Mouse (Mus musculus) macrophage (primary cell): ENCODE results near the gene Gm16181. TPM values are rescaled to one million over a fixed set of nuclear protein-coding genes. Genes with fewer than 3 reads are reported as not detected.

Source experiments
- H3K27ac ChIP-seq: fragments of 350-480 bp; formaldehyde crosslinking; 2 replicates; pipeline ENCODE4 v1.9.0; 2021
- H3K36me3 ChIP-seq: fragments of 350-480 bp; formaldehyde crosslinking; 2 replicates; pipeline ENCODE4 v1.9.0; 2021; ENCODE audit errors: inconsistent target
- H3K4me3 ChIP-seq: fragments of 350-480 bp; formaldehyde crosslinking; 2 replicates; pipeline ENCODE4 v1.9.0; 2021; ENCODE audit errors: inconsistent target
- H3K79me2 ChIP-seq: fragments of 350-480 bp; formaldehyde crosslinking; 2 replicates; pipeline ENCODE4 v1.9.0; 2021; ENCODE audit errors: inconsistent target
- WGBS: methylation state at CpG from one replicate; pipeline ENCODE4 v1.1.7; 2026; ENCODE audit warnings: inconsistent platforms; ENCODE audit not compliant: missing documents; 5-methylcytosine and 5-hydroxymethylcytosine counted together
- polyA plus RNA-seq: library from polyadenylated mRNA; stranded (reverse); fragments of 250-400 nt; gene quantifications from 3 replicates; pipeline ENCODE4 v1.2.4, GENCODE M21; 2018; ENCODE audit warnings: inconsistent platforms
- total RNA-seq, 78 experiments: library from RNA; depleted of rRNA; stranded (reverse); fragments of 250-400 nt; gene quantifications; 1 replicate in 9 of 78; 2 replicates in 24 of 78; 3 replicates in 43 of 78; 4 replicates in 2 of 78; pipeline ENCODE4 v1.2.4; 2018; ENCODE audit warnings: inconsistent platforms in 56 of 78

Gm16181 gene
- 10 to 100 TPM in 3 of 26 experiments, 1 to 10 TPM in 12, not detected in 11; 2.4 to 18.5 (median 7.6) TPM for total RNA-seq (2018; cell fraction: chromatin; rRNA removed)
- total RNA-seq (2018; cell fraction: cytosol; rRNA removed): 1 to 10 TPM in 11 of 26 experiments, under 1 TPM in 7, not detected in 8; 0.51 to 4.6 (median 1.3) TPM
- 10 to 100 TPM in 7 of 26 experiments, 1 to 10 TPM in 14, not detected in 5; 1.2 to 30.6 (median 7.2) TPM for total RNA-seq (2018; cell fraction: nucleus; rRNA removed)
- polyA plus RNA-seq: not detected in 3 replicates

DNA sequence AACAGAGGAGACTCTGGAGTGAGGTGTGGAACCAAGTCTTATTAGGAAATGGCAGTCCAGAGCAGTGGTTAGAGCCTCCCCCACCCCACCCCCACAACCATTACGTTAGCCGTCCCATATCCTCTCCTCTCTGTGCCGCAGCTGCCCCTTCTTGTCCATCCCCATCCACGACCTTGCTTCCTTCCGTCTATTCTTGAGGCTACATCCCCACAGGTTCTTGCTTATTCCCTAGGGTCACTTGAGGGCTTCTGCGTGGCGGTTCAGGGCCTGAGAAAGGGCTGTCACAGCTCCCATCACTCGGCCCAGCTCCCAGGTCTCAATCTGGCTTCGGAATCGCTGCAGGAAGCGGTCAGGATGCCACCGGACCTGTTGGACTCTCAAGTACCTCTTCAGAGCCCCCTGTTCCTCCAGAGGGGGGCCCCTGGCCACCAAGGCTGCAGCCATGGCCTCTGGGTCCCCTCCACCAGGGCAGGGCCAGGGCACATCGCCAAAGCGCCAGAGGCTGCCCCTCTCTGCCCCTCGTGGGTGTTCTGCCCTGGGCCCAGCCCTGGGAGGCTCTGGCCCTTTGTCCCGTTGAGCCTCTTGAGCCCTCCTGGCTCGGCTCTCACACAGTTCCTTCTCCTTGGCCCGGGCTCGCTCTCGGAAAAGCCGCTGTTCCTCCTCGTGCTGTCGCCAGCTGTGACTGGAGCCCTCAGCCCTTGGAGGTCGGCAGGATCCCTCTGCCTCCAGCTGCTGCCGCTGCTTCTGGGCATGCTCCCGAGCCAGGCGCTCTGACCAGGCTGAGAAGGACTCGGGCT is at the start of gene Gm16181:
Gm16181 (plus strand) TSS at position 679 of the 797 bp plus-strand sequence.
- H3K36me3 ChIP-seq: no peaks in the 10 kb centered on the region
- H3K4me3 ChIP-seq: no peak within 1 kb of the TSS
- H3K79me2 ChIP-seq: peaks cover 46% of the 10 kb centered on the region
- 53% methylated on average over 26 of the region's 28 CpGs for WGBS
- peak within 1 kb of the TSS; percentile 94 for H3K27ac ChIP-seq

GRCm38 (mm10) chr17:35172445-35173234 is 48.0 kb upstream of the Gm16181 start:
- peaks cover 22% of the 10 kb centered on the region; the same call in 1 of the 2 replicates for H3K36me3 ChIP-seq
- H3K79me2 ChIP-seq: peaks cover 41% of the 10 kb centered on the region; the same call in 1 of the 2 replicates
- 29% methylated on average over 11 of the region's 11 CpGs for WGBS
- peak overlapping the region; percentile 88 for H3K27ac ChIP-seq
- peak overlapping the region; percentile 42 for H3K4me3 ChIP-seq

GRCm38 (mm10) chr17:35173329-35173728 is 47.3 kb upstream of the Gm16181 start:
- WGBS: 56% methylated on average over 3 of the region's 3 CpGs
- H3K36me3 ChIP-seq: peaks cover 15% of the 10 kb centered on the region; the same call in 1 of the 2 replicates
- H3K79me2 ChIP-seq: peaks cover 34% of the 10 kb centered on the region; the same call in 1 of the 2 replicates
- H3K4me3 ChIP-seq: no peak overlapping the region
- H3K27ac ChIP-seq: peak overlapping the region; percentile 88

GRCm38 (mm10) chr17:35174201-35174977 is 46.2 kb upstream of the Gm16181 start:
- peaks cover 30% of the 10 kb centered on the region; the same call in 1 of the 2 replicates for H3K79me2 ChIP-seq
- no peak overlapping the region for H3K4me3 ChIP-seq
- WGBS: 49% methylated on average over 7 of the region's 8 CpGs
- peak overlapping the region; percentile 88 for H3K27ac ChIP-seq
- peaks cover 14% of the 10 kb centered on the region; the same call in 1 of the 2 replicates for H3K36me3 ChIP-seq

DNA sequence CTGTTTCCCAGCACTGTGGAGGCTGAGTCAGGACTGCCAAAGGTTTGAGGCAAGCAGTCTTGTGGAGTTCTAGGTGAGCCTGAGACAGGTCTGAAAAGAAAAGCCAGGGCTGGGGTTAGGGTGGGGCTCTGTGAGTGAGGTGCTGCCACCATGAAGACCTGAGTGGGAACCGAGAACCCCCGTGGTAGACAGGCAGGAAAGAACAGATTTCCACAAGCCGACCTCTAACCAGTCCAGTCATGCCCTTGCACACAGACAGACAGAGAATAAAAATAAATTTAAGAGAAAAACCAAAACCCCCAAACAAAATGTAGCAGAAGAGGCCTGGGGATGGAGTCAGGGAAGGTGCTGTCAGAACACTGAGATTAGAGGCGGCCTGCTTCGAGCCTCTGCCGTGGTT is 45.3 kb upstream of the Gm16181 start:
- H3K36me3 ChIP-seq: peaks cover 6% of the 10 kb centered on the region; the same call in 1 of the 2 replicates
- 67% methylated on average over 6 of the region's 6 CpGs for WGBS
- peaks cover 20% of the 10 kb centered on the region; the same call in 1 of the 2 replicates for H3K79me2 ChIP-seq
- H3K4me3 ChIP-seq: no peak overlapping the region
- no peak overlapping the region for H3K27ac ChIP-seq

DNA sequence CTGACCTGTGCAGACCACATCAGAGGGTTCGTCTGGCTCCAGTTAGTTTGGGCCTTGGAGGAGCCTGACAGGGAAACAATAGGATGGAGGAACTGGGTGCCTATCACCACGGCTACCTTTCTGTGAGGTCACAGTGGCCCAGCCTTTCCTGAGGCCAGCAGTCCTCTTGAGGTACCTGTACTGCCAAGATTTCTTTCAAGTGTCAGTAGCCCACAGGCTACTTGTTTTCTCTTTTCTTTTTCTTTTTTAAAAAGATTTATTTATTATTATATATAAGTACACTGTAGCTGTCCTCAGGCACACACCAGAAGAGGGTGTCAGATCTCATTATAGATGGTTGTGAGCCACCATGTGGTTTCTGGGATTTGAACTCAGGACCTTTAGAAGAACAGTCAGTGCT is 44.7 kb upstream of the Gm16181 start, which contains the start of gene Aif1:
Aif1 (minus strand) TSS at position 101 of the 400 bp plus-strand sequence.
- peaks cover 15% of the 10 kb centered on the region; the same call in 1 of the 2 replicates for H3K79me2 ChIP-seq
- H3K4me3 ChIP-seq: no peak within 1 kb of the TSS
- no peak within 1 kb of the TSS for H3K27ac ChIP-seq
- H3K36me3 ChIP-seq: peaks cover 2% of the 10 kb centered on the region; the same call in 1 of the 2 replicates
- 88% methylated on average over 2 of the region's 2 CpGs for WGBS

GRCm38 (mm10) chr17:35178528-35178927 is 42.1 kb upstream of the Gm16181 start:
- H3K36me3 ChIP-seq: no peaks in the 10 kb centered on the region
- H3K79me2 ChIP-seq: no peaks in the 10 kb centered on the region
- WGBS: 20% methylated on average over 5 of the region's 5 CpGs
- H3K4me3 ChIP-seq: no peak overlapping the region
- H3K27ac ChIP-seq: no peak overlapping the region

- WGBS: 87% methylated on average over 5 of the region's 5 CpGs
- H3K4me3 ChIP-seq: no peak overlapping the region
- peaks cover 12% of the 10 kb centered on the region; the same call in 1 of the 2 replicates for H3K36me3 ChIP-seq
- H3K27ac ChIP-seq: no peak overlapping the region
- H3K79me2 ChIP-seq: peaks cover 2% of the 10 kb centered on the region; the same call in 1 of the 2 replicates
Observed at GRCm38 (mm10) chr17:35180093-35180492, 40.5 kb upstream of the Gm16181 start.

DNA sequence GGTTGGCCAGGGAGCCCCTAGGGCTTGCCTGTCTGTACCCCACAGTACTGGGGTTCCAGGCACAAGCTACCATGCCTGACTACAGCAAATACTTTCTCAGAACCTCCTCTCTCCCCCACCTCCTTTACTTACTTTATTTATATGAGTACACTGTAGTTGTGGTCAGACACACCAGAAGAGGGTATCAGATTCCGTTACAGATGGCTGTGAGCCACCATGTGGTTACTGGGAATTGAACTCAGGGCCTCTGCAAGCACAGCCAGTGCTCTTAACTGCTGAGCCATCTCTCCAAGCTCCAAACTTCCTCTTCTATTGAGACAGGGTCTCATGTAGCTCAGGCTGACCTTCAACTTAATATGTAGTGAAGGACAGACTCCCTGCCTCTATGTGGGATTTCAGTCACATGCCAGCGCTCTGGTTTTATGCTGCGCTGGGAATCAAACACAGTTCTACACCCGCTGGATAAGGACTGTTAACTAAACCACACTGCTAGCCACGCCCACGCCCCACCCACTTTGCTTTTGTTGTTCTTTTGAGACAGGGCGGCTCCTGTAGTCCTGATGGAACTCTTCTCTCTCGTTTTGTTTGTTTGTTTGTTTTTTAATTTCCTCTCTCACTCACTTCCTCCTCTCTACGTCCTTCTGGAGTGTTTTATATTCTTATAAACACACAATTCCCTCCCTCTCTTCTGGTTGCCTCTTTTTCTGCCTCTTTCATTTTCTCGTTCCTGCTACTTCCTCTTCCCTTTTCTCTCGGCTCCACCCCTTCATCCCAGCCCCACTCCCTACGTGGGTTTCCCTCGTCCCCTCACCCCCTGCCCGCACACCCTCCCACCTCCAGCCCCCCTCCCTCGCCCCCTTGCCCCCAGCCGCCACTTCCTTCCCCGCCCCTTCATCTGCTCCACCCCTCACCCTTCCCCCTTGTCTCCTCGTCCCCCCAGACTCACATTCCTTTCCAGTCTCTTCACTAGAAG is 34.7 kb upstream of the Gm16181 start:
- Histone ChIP-seq H3K36me3 (peaks cover 12% of the 10 kb centered on the region; the same call in 1 of the 2 replicates), H3K27ac (peak overlapping the region; percentile 96), H3K4me3 (peak overlapping the region; percentile 61), H3K79me2 (peaks cover 30% of the 10 kb centered on the region)
- 3% methylated on average over 14 of the region's 18 CpGs for WGBS

DNA sequence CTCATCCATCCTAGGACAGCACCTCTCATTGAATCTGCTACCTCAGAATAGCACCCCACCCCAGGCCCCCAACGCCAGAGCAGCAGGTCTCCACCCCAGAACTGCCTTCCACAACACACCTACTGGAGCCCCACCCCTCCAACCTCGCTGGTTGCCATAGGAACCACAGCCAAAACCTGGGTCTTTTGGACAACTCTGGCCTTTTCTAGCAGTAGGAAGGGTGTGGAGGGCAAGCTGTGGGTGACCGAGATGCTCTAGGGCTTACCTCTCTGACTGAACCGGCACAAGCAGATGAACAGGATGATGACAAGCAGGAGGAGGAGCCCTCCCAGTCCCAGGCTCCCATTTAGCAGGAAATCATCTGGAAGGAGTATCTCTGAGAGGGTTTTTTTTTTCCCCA is 34.0 kb upstream of the Gm16181 start:
- peaks cover 12% of the 10 kb centered on the region; the same call in 1 of the 2 replicates for H3K36me3 ChIP-seq
- WGBS: 3% methylated on average over 4 of the region's 4 CpGs
- H3K79me2 ChIP-seq: peaks cover 30% of the 10 kb centered on the region
- H3K4me3 ChIP-seq: peak overlapping the region; percentile 61
- H3K27ac ChIP-seq: peak overlapping the region; percentile 96

- WGBS: 41% methylated on average over 4 of the region's 4 CpGs
- peaks cover 30% of the 10 kb centered on the region for H3K79me2 ChIP-seq
- H3K4me3 ChIP-seq: peak overlapping the region; percentile 61
- H3K36me3 ChIP-seq: peaks cover 12% of the 10 kb centered on the region; the same call in 1 of the 2 replicates
- peak overlapping the region; percentile 96 for H3K27ac ChIP-seq
Observed at GRCm38 (mm10) chr17:35187345-35187744, 33.3 kb upstream of the Gm16181 start.

DNA sequence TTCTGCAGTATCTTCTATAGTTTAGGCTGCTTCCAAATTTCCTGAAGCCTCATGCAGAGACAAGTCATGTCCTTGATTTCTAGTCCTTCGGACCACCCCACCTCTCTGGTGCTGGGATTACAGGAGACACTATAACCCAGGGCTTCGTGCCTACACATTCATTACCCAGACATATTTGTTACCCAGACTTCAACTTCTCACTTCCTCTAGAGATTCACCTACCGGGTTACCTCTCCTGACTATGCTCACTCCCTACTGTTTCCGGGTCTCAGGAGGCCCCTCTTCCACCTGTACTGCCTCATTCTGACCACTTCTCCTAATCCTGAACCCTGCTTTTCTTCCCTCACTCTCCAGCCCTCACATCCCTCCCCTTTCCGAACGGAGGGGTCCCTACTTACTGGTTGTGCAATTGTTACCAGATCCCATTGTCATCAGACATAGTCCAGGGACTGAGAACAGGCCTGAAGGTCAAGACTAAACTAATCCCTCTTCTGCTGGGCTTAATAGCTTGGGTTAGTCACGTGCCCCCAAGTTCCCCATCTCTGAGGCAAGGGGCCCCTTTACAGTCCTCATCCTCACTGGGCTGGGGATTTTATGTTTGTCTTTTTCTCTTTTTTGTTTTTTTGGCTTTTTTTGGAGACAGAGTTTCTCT is 32.5 kb upstream of the Gm16181 start, which contains the start of gene Lst1:
Lst1 (minus strand) TSS at position 481 of the 652 bp plus-strand sequence.
- Histone ChIP-seq H3K79me2 (peaks cover 30% of the 10 kb centered on the region), H3K4me3 (peak within 1 kb of the TSS; percentile 61), H3K27ac (peak within 1 kb of the TSS; percentile 96), H3K36me3 (peaks cover 12% of the 10 kb centered on the region; the same call in 1 of the 2 replicates)
- 8% methylated on average over 7 of the region's 7 CpGs for WGBS
